Mouse (Mus musculus): ENCODE measurements around the gene Adprhl2.

The Adprhl2 gene

DNA sequence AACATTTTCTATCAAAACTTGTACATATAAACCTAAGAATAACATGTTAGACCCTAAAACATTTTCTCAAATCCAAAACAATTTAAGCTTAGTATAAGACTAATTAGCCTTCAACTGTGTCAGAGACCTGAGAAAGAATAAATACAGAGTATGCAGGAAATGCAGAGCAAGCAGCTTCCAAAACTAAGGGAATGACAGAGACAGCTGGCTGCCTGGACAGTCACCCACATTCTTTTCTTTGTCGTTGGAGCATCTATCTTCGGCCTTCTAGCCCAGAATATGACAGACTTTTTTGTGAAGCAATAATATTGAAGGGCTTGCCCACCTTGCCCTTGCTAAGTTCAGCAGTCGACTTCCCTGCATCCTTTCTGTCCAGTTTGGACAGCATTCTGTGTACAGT lies 52.2 kb downstream of the Adprhl2 start:
- DNase-seq (ENCODE audit: low read depth, low spot score): no peak

All from WW6 (cell line).